Mouse (Mus musculus) hindbrain, embryonic 11.5 days (tissue): ENCODE measurements at regions not wholly inside any gene's neighbourhood (a gene's known extent, or its start where the extent isn't known, plus 50 kb on each side); places are given as distances from the start of the nearest gene placed in this dataset.
"Not testable (repeated sequence)": the region's sequence is repeated elsewhere in the genome, so short reads cannot be mapped to it uniquely, and the experiment has no call there.

Experiments
- ATAC-seq: fragments of 200-750 bp; cut with Nextera tagmentation; 2 replicates; pipeline ENCODE4 v1.8.0; 2017; ENCODE audit warnings: mild to moderate bottlenecking, moderate TSS enrichment, moderate library complexity; ENCODE audit not compliant: low FRiP score
- DNase-seq: peaks from one replicate; pipeline ENCODE4 v3.0.0-alpha.2; 2015; ENCODE audit warnings: low spot score
- H3K27ac ChIP-seq: fragments of 300-500 bp; sonication (generic); 2 replicates; pipeline ENCODE4 v1.5.1; 2014; ENCODE audit warnings: mild to moderate bottlenecking, low read depth, low read length
- H3K27me3 ChIP-seq: fragments of 300-500 bp; sonication (generic); 2 replicates; pipeline ENCODE4 v1.6.1; 2014; ENCODE audit warnings: mild to moderate bottlenecking, low read length, moderate library complexity, mixed read lengths; ENCODE audit not compliant: control insufficient read depth, insufficient read depth
- H3K36me3 ChIP-seq: fragments of 300-500 bp; sonication (generic); 2 replicates; pipeline ENCODE4 v1.6.1; 2014; ENCODE audit warnings: mild to moderate bottlenecking, low read length, moderate library complexity, mixed read lengths; ENCODE audit not compliant: control insufficient read depth, insufficient read depth
- H3K4me1 ChIP-seq: fragments of 300-500 bp; sonication (generic); replicated peaks from 2 replicates; pipeline ENCODE4 v1.6.1; 2014; ENCODE audit warnings: low read length, mixed read lengths; ENCODE audit not compliant: control insufficient read depth, insufficient read depth
- H3K4me2 ChIP-seq: fragments of 300-500 bp; sonication (generic); replicated peaks from 2 replicates; pipeline ENCODE4 v1.6.1; 2014; ENCODE audit warnings: mild to moderate bottlenecking, low read depth, low read length
- H3K4me3 ChIP-seq: fragments of 300-500 bp; sonication (generic); 2 replicates; pipeline ENCODE4 v1.5.1; 2014; ENCODE audit warnings: low read depth, low read length
- H3K9ac ChIP-seq: fragments of 300-500 bp; sonication (generic); 2 replicates; pipeline ENCODE4 v1.6.1; 2014; ENCODE audit warnings: low read depth, low read length
- H3K9me3 ChIP-seq: fragments of 300-500 bp; sonication (generic); 2 replicates; pipeline ENCODE4 v1.6.1; 2016; ENCODE audit warnings: low read length; ENCODE audit not compliant: control insufficient read depth
- WGBS: fragments of 180-500 bp; shearing (Covaris S2); extraction: QIAGEN DNeasy Blood & Tissue Kit; methylation state at CpG from one replicate; pipeline ENCODE4 v1.1.7; 2014; 5-methylcytosine and 5-hydroxymethylcytosine counted together

- WGBS, result 65% methylated on average over 4 of the region's 4 CpGs
- no peak overlapping the region for H3K9ac ChIP-seq
- no peak overlapping the region for H3K4me2 ChIP-seq
- no peaks in the 10 kb centered on the region for H3K36me3 ChIP-seq
- H3K27ac ChIP-seq, result no peak overlapping the region
- no peaks in the 10 kb centered on the region for H3K27me3 ChIP-seq
- H3K4me3 ChIP-seq, result no peak overlapping the region
- DNase-seq (peak; percentile 15), ATAC-seq (peak; percentile 82)
- H3K9me3 ChIP-seq, result no peaks in the 10 kb centered on the region
- no peaks in the 10 kb centered on the region for H3K4me1 ChIP-seq
These were observed 754.0 kb upstream of the Slc39a10 start for GRCm38 (mm10) chr1:47646681-47647080.

- DNase-seq, result no peak
- no peaks in the 10 kb centered on the region for H3K36me3 ChIP-seq
- no peak overlapping the region for H3K27ac ChIP-seq
- no peak overlapping the region for H3K9ac ChIP-seq
- H3K27me3 ChIP-seq, result no peaks in the 10 kb centered on the region
- no peaks in the 10 kb centered on the region for H3K4me1 ChIP-seq
- no peak overlapping the region for H3K4me3 ChIP-seq
- no peak overlapping the region for H3K4me2 ChIP-seq
- WGBS, result 88% methylated on average over 4 of the region's 4 CpGs
- ATAC-seq, result no peak
- no peaks in the 10 kb centered on the region for H3K9me3 ChIP-seq
These were observed 713.9 kb upstream of the Slc39a10 start for GRCm38 (mm10) chr1:47606597-47606996.

GRCm38 (mm10) chr1:47603989-47604360, 711.3 kb upstream of the Slc39a10 start:
- Histone ChIP-seq H3K4me3 (no peak overlapping the region), H3K36me3 (no peaks in the 10 kb centered on the region), H3K4me2 (no peak overlapping the region), H3K27ac (no peak overlapping the region), H3K9me3 (no peaks in the 10 kb centered on the region), H3K9ac (no peak overlapping the region), H3K4me1 (no peaks in the 10 kb centered on the region), H3K27me3 (no peaks in the 10 kb centered on the region)
- ATAC-seq (no peak), DNase-seq (no peak)
- 50% methylated on average over 2 of the region's 2 CpGs for WGBS

- Histone ChIP-seq H3K9ac (no peak overlapping the region), H3K27ac (no peak overlapping the region), H3K27me3 (no peaks in the 10 kb centered on the region), H3K4me1 (no peaks in the 10 kb centered on the region), H3K36me3 (no peaks in the 10 kb centered on the region), H3K4me3 (no peak overlapping the region), H3K4me2 (no peak overlapping the region), H3K9me3 (no peaks in the 10 kb centered on the region)
- DNase-seq (peak; percentile 1), ATAC-seq (peak; percentile 71; the same call in 1 of the 2 replicates)
- WGBS, result 35% methylated on average over 3 of the region's 3 CpGs
These were observed 710.8 kb upstream of the Slc39a10 start for GRCm38 (mm10) chr1:47603294-47603988.

- H3K27me3 ChIP-seq, H3K9me3 ChIP-seq, H3K4me3 ChIP-seq, H3K27ac ChIP-seq, H3K9ac ChIP-seq, ATAC-seq, DNase-seq, H3K4me1 ChIP-seq, H3K36me3 ChIP-seq, H3K4me2 ChIP-seq: not testable (repeated sequence)
- WGBS, result 100% methylated on average over 1 of the region's 4 CpGs
These were observed 701.0 kb upstream of the Slc39a10 start for GRCm38 (mm10) chr1:47593641-47594040.

GRCm38 (mm10) chr1:47545606-47546005, 653.0 kb upstream of the Slc39a10 start:
- Histone ChIP-seq H3K27ac (no peak overlapping the region), H3K27me3 (no peaks in the 10 kb centered on the region), H3K36me3 (no peaks in the 10 kb centered on the region), H3K4me3 (no peak overlapping the region), H3K4me2 (no peak overlapping the region), H3K9me3 (no peaks in the 10 kb centered on the region), H3K9ac (no peak overlapping the region), H3K4me1 (no peaks in the 10 kb centered on the region)
- WGBS, result 27% methylated on average over 1 of the region's 1 CpGs
- DNase-seq (no peak), ATAC-seq (no peak)

- no peak overlapping the region for H3K4me3 ChIP-seq
These were observed 618.8 kb upstream of the Slc39a10 start for GRCm38 (mm10) chr1:47511426-47511825.

GRCm38 (mm10) chr1:47507801-47508200, 615.1 kb upstream of the Slc39a10 start:
- H3K9ac ChIP-seq, result no peak overlapping the region
- H3K27ac ChIP-seq, result no peak overlapping the region
- ATAC-seq (no peak), DNase-seq (no peak)
- no peaks in the 10 kb centered on the region for H3K27me3 ChIP-seq
- no peak overlapping the region for H3K4me2 ChIP-seq
- no peaks in the 10 kb centered on the region for H3K36me3 ChIP-seq
- H3K9me3 ChIP-seq, result no peaks in the 10 kb centered on the region
- H3K4me3 ChIP-seq, result no peak overlapping the region
- H3K4me1 ChIP-seq, result no peaks in the 10 kb centered on the region

More at GRCm38 (mm10) chr1:47511426-47511825, 618.8 kb upstream of the Slc39a10 start:
- Histone ChIP-seq H3K9ac (no peak overlapping the region), H3K36me3 (no peaks in the 10 kb centered on the region), H3K27me3 (no peaks in the 10 kb centered on the region), H3K9me3 (no peaks in the 10 kb centered on the region), H3K27ac (no peak overlapping the region), H3K4me2 (no peak overlapping the region), H3K4me1 (no peaks in the 10 kb centered on the region)
- no peak for DNase-seq
- no peak for ATAC-seq
- 87% methylated on average over 5 of the region's 5 CpGs for WGBS

- no peaks in the 10 kb centered on the region for H3K9me3 ChIP-seq
- H3K4me2 ChIP-seq, result no peak overlapping the region
- H3K9ac ChIP-seq, result no peak overlapping the region
- H3K36me3 ChIP-seq, result no peaks in the 10 kb centered on the region
- no peaks in the 10 kb centered on the region for H3K27me3 ChIP-seq
- H3K4me3 ChIP-seq, result no peak overlapping the region
- DNase-seq (no peak), ATAC-seq (no peak)
- 75% methylated on average over 7 of the region's 7 CpGs for whole genome bisulfite sequencing
- no peak overlapping the region for H3K27ac ChIP-seq
- H3K4me1 ChIP-seq, result no peaks in the 10 kb centered on the region
These were observed 596.0 kb upstream of the Slc39a10 start for GRCm38 (mm10) chr1:47488581-47489204.
